Mouse (Mus musculus) kidney, adult 8-10 months (tissue): Measurements from ENCODE around the gene Ankmy2.

ENCODE experiments used
- DNase-seq, 2 experiments: peaks; one replicate each; pipeline ENCODE4 v3.0.0; 2022

Ankmy2 gene

GRCm38 (mm10) chr12:36156637-36157303 lies at the start of gene Ankmy2:
Gene Ankmy2, plus strand, starts transcription at chr12:36157114.
- peak; percentile 88 to 90 for DNase-seq

GRCm38 (mm10) chr12:36108442-36108841 lies 48.5 kb upstream of the Ankmy2 start:
- no peak for DNase-seq

- DNase-seq, result no peak
Observed at GRCm38 (mm10) chr12:36110457-36110856, 46.5 kb upstream of the Ankmy2 start.

GRCm38 (mm10) chr12:36111110-36111509 lies 45.8 kb upstream of the Ankmy2 start:
- no peak for DNase-seq

GRCm38 (mm10) chr12:36112081-36112480 lies 44.8 kb upstream of the Ankmy2 start:
- DNase-seq, result no peak

- no peak for DNase-seq
Observed at GRCm38 (mm10) chr12:36117161-36117560, 39.8 kb upstream of the Ankmy2 start.

GRCm38 (mm10) chr12:36119244-36119643 lies 37.7 kb upstream of the Ankmy2 start:
- DNase-seq, result no peak

- peak in 1 of 2 experiments; percentile 9 for DNase-seq
Observed at GRCm38 (mm10) chr12:36126049-36126448, 30.9 kb upstream of the Ankmy2 start.

GRCm38 (mm10) chr12:36129826-36130225 lies 27.1 kb upstream of the Ankmy2 start:
- DNase-seq, result no peak

- DNase-seq, result no peak
Observed at GRCm38 (mm10) chr12:36132254-36132653, 24.7 kb upstream of the Ankmy2 start.

- no peak for DNase-seq
Observed at GRCm38 (mm10) chr12:36132668-36133067, 24.2 kb upstream of the Ankmy2 start.

- DNase-seq, result no peak
Observed at GRCm38 (mm10) chr12:36133547-36133946, 23.4 kb upstream of the Ankmy2 start.

GRCm38 (mm10) chr12:36134111-36134510 lies 22.8 kb upstream of the Ankmy2 start:
- DNase-seq, result no peak

GRCm38 (mm10) chr12:36135409-36135808 lies 21.5 kb upstream of the Ankmy2 start:
- no peak for DNase-seq

GRCm38 (mm10) chr12:36136285-36136684 lies 20.6 kb upstream of the Ankmy2 start:
- no peak for DNase-seq

- DNase-seq, result no peak
Observed at GRCm38 (mm10) chr12:36137192-36137591, 19.7 kb upstream of the Ankmy2 start.

GRCm38 (mm10) chr12:36140401-36140800 lies 16.5 kb upstream of the Ankmy2 start:
- DNase-seq, result no peak

GRCm38 (mm10) chr12:36146230-36147011 lies 10.5 kb upstream of the Ankmy2 start:
- DNase-seq, result no peak

GRCm38 (mm10) chr12:36150265-36150664 lies 6.6 kb upstream of the Ankmy2 start:
- DNase-seq, result no peak

- no peak for DNase-seq
Observed at GRCm38 (mm10) chr12:36150737-36151136, 6.2 kb upstream of the Ankmy2 start.

GRCm38 (mm10) chr12:36155141-36155641 lies 1.7 kb upstream of the Ankmy2 start:
- DNase-seq, result peak in 1 of 2 experiments; percentile 18

GRCm38 (mm10) chr12:36156101-36156636 lies 745 bp upstream of the Ankmy2 start:
- DNase-seq, result no peak

- no peak for DNase-seq
Observed at GRCm38 (mm10) chr12:36157304-36157637, 357 bp downstream of the Ankmy2 start.
